Mouse (Mus musculus) thymus, postnatal 25 days (tissue): ENCODE measurements around the gene Zfp658.
A peak's percentile ranks its signal among the peaks of the same experiment; 100 is the strongest.

Experiments
- DNase-seq: peaks from one replicate; pipeline ENCODE4 v3.0.0; 2022

Zfp658 gene

DNA sequence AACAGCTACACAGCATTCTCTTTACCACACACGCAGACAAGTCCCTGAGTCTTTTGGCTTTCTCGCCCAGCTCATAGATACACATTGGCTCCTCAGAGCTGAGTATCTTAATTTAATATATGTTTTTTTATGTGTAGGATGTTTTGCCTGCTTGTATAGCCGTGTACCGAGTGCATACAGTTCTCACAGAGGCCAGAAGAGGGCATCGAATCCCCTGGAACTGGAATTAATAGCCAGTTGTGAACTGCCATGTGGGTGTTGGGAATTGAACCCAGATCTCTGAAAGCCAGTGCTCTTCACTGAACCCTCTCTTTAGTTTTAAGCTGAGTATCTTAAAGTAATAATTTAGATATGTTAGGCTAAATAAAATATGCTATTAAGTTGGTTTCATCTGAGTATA, 22.7 kb downstream of the Zfp658 start:
- DNase-seq, result peak; percentile 11

GRCm38 (mm10) chr7:43601884-43602283, 39.8 kb downstream of the Zfp658 start:
- DNase-seq, result no peak

DNA sequence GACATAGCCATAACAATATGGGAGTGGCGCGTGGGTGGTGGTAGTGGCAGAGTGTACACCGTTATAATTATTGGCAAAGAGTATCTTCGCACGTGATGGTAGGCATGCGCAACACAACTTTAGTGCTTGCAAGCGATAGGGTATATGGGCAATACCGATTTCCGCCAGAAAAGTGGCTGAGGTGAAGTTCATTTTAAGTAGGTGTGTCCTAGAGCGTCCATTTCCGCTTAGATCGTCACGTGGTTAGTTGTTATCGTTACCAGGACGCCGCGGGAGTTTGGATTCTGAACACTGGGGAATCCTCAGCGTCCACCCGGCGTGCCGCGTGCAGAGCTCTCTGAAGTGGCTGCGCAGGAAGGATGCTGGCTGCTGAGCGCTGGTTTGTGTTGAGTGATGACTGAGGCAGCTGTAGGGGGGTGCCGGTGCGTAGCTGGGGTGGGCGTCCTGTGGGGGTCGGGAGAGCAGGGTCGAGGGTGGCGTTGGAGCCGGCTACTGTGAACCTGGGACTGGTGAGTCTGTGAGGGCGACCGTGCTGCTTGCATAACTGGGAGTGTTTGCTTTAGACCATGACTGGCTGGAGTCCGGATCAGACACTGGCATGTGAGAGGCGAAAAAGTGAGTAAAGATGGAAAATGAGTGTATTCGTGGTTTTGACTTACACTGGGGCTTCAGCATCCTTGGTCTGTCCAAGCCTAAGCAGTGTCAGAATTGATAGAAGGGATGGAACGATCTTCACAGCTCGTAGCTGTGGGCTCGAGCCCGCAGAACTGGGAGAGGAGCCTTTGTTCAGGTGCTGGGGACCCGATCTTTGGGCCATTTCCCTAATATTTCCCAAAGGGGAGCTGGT, 45.1 kb downstream of the Zfp658 start, which contains the start of gene Zfp819:
TSS of gene Zfp819 (plus strand) at position 274 of the 847 bp plus-strand sequence.
- DNase-seq, result peak; percentile 37

- DNase-seq, result no peak
Observed at GRCm38 (mm10) chr7:43607743-43608287, 45.8 kb downstream of the Zfp658 start.

- DNase-seq, result no peak
Observed at GRCm38 (mm10) chr7:43608316-43608824, 46.3 kb downstream of the Zfp658 start.

GRCm38 (mm10) chr7:43613816-43614551, 51.9 kb downstream of the Zfp658 start:
- DNase-seq, result no peak

DNA sequence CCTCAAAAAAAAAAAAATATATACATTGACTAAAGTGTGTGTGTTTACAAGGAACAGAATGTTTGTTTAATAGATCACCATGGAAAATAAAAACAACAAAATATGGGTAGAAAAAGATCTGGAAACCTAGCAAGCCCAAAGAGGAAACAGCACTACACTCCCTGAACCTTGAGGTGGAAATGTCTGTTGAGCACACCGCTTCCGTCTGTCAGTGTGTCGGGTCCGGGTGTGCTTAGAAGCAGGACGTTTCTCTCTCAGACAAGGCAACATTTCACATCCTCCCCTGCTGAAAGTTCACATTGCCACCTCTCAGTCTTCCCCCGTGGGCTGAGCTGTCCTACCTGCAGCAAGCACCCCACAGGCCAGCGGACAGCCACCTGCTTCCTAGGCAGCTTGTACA, 60.9 kb downstream of the Zfp658 start:
- no peak for DNase-seq

DNA sequence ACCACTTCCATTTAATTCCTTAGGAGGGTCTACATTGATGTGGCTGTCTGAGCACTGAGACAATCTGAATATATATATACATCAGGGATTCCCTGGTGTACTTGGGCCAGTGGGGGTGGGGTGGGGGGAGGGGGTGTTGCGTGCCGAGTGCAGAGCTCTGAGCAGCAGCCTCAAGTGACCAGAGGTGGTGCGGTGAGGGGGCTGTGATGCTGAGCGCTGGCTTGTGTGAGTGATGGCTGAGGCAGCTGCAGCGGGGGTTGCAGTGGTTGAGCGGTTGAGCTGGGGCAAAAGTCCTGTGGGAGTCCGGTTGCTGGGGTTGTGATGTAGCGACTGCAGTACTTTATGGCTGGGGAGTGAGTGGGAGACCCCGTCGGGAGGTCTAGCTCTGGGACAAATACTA, 61.8 kb downstream of the Zfp658 start:
- DNase-seq, result no peak
